Mouse (Mus musculus) midbrain, embryonic 12.5 days (tissue): ENCODE measurements around the gene Tmem200c. TPM values are rescaled to one million over a fixed set of nuclear protein-coding genes. Genes with fewer than 3 reads are reported as not detected.

Experiments used
- ATAC-seq: fragments of 200-750 bp; cut with Nextera tagmentation; 2 replicates; pipeline ENCODE4 v1.8.0; 2017; ENCODE audit warnings: low read depth, moderate TSS enrichment, moderate library complexity; ENCODE audit not compliant: low FRiP score
- H3K27ac ChIP-seq: fragments of 300-500 bp; sonication (generic); replicated peaks from 2 replicates; pipeline ENCODE4 v1.5.1; 2016; ENCODE audit warnings: mild to moderate bottlenecking
- H3K27me3 ChIP-seq: fragments of 300-500 bp; sonication (generic); 2 replicates; pipeline ENCODE4 v1.6.1; 2016; ENCODE audit warnings: mild to moderate bottlenecking
- H3K36me3 ChIP-seq: fragments of 300-500 bp; sonication (generic); 2 replicates; pipeline ENCODE4 v1.6.1; 2016
- H3K4me1 ChIP-seq: fragments of 300-500 bp; sonication (generic); 2 replicates; pipeline ENCODE4 v1.6.1; 2016
- H3K4me2 ChIP-seq: fragments of 300-500 bp; sonication (generic); replicated peaks from 2 replicates; pipeline ENCODE4 v1.6.1; 2016; ENCODE audit warnings: mild to moderate bottlenecking, moderate library complexity
- H3K4me3 ChIP-seq: fragments of 300-500 bp; sonication (generic); 2 replicates; pipeline ENCODE4 v1.5.1; 2016; ENCODE audit warnings: mild to moderate bottlenecking
- H3K9ac ChIP-seq: fragments of 300-500 bp; sonication (generic); replicated peaks from 2 replicates; pipeline ENCODE4 v1.6.1; 2016; ENCODE audit warnings: mild to moderate bottlenecking, moderate library complexity
- H3K9me3 ChIP-seq: fragments of 300-500 bp; sonication (generic); 2 replicates; pipeline ENCODE4 v1.6.1; 2016; ENCODE audit warnings: mild to moderate bottlenecking
- WGBS: fragments of 180-500 bp; shearing (Covaris S2); methylation state at CpG from one replicate; pipeline ENCODE4 v1.1.7; 2016; 5-methylcytosine and 5-hydroxymethylcytosine counted together
- polyA plus RNA-seq: library from polyadenylated mRNA; unstranded; fragments of >200 nt; fragmentation: Nextera tagmentation; extraction: Ambion mirVana; gene quantifications from 2 replicates; pipeline ENCODE4 v1.2.1, GENCODE M21; 2016

Tmem200c gene
- polyA plus RNA-seq, 1 experiment from 2014 or later = 4.1 TPM

- WGBS = 84% methylated on average over 7 of the region's 7 CpGs
- no peak overlapping the region for H3K4me2 ChIP-seq
- no peak overlapping the region for H3K4me3 ChIP-seq
- H3K4me1 ChIP-seq = no peaks in the 10 kb centered on the region
- H3K36me3 ChIP-seq = no peaks in the 10 kb centered on the region
- H3K27me3 ChIP-seq = no peaks in the 10 kb centered on the region
- no peak overlapping the region for H3K9ac ChIP-seq
- no peaks in the 10 kb centered on the region for H3K9me3 ChIP-seq
- ATAC-seq = no peak
- no peak overlapping the region for H3K27ac ChIP-seq
These were observed 25.9 kb downstream of the Tmem200c start for GRCm38 (mm10) chr17:68852171-68852966.

GRCm38 (mm10) chr17:68864175-68864574 lies 37.8 kb downstream of the Tmem200c start:
- 85% methylated on average over 3 of the region's 3 CpGs for WGBS
- ATAC-seq = no peak

DNA sequence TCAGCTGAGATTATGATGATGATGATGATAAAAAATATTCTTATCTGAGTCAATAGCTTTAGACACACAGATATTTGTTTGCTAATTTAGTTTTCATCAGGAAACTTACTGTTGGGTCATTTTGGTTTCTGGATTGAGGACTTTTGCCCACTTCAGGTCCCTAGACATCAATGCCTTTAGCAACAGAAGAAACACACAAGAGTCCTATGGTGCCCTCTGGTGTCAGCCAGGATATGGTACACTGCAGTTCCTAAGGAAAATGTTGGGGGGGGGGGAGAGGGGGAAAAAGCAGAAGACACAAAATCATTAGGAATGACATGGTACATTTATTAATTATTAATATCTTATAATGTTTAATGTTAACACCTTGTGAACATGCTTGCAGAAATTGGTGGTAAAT lies 42.0 kb downstream of the Tmem200c start:
- H3K36me3 ChIP-seq = no peaks in the 10 kb centered on the region
- no peak overlapping the region for H3K27ac ChIP-seq
- no peaks in the 10 kb centered on the region for H3K9me3 ChIP-seq
- no peak overlapping the region for H3K4me3 ChIP-seq
- H3K9ac ChIP-seq = no peak overlapping the region
- H3K4me2 ChIP-seq = no peak overlapping the region
- no peak for ATAC-seq
- H3K27me3 ChIP-seq = no peaks in the 10 kb centered on the region
- no peaks in the 10 kb centered on the region for H3K4me1 ChIP-seq

More at GRCm38 (mm10) chr17:68864175-68864574, 37.8 kb downstream of the Tmem200c start:
- no peaks in the 10 kb centered on the region for H3K27me3 ChIP-seq
- H3K4me1 ChIP-seq = no peaks in the 10 kb centered on the region
- no peaks in the 10 kb centered on the region for H3K9me3 ChIP-seq
- no peak overlapping the region for H3K9ac ChIP-seq
- no peak overlapping the region for H3K27ac ChIP-seq
- no peak overlapping the region for H3K4me2 ChIP-seq
- H3K36me3 ChIP-seq = no peaks in the 10 kb centered on the region
- H3K4me3 ChIP-seq = no peak overlapping the region

DNA sequence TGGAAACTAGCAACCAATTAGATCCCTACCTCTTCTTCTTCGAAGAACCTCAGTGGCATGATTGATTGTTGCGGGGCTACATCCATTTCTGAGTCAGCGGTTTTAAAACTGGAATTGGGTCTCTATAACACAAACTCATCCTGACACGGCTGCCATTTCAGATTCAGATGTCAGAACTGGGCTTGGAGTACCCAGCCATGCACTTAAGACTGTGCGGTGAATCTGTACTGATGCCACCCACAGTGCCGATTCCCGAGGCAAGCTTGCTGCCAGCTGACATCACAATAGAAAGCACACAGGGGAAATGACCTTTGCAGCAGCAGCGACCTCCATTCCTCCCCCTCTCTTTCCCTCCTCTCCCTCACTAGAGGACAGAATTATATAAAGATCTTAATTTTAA lies 47.6 kb downstream of the Tmem200c start:
- no peaks in the 10 kb centered on the region for H3K27me3 ChIP-seq
- no peak overlapping the region for H3K27ac ChIP-seq
- no peaks in the 10 kb centered on the region for H3K4me1 ChIP-seq
- no peaks in the 10 kb centered on the region for H3K36me3 ChIP-seq
- H3K4me3 ChIP-seq = no peak overlapping the region
- 46% methylated on average over 8 of the region's 8 CpGs for WGBS
- no peaks in the 10 kb centered on the region for H3K9me3 ChIP-seq
- H3K4me2 ChIP-seq = no peak overlapping the region
- H3K9ac ChIP-seq = no peak overlapping the region
- ATAC-seq = no peak

DNA sequence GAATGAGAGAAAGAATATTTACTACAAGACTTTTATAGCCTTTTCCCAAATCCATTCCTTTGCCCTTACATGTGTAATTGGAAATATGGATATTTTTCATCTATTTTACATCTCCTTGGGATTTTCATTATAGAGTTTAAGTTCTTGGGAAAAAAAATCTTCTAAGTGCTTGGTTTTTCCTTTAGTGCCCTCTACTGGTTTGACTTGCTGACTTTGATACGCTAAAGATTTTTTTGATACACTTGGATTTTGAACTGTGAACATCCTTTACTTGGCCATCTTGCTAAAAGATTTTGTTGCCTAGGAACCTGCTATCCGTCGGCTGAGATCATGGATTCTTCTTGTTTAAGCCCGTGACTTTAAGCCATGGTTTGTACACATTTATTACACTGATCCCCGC lies 48.8 kb downstream of the Tmem200c start:
- Histone ChIP-seq H3K27ac (no peak overlapping the region), H3K4me2 (no peak overlapping the region), H3K4me3 (no peak overlapping the region), H3K9ac (no peak overlapping the region), H3K4me1 (no peaks in the 10 kb centered on the region), H3K36me3 (no peaks in the 10 kb centered on the region), H3K9me3 (no peaks in the 10 kb centered on the region), H3K27me3 (no peaks in the 10 kb centered on the region)
- ATAC-seq = no peak
- 72% methylated on average over 5 of the region's 5 CpGs for WGBS

DNA sequence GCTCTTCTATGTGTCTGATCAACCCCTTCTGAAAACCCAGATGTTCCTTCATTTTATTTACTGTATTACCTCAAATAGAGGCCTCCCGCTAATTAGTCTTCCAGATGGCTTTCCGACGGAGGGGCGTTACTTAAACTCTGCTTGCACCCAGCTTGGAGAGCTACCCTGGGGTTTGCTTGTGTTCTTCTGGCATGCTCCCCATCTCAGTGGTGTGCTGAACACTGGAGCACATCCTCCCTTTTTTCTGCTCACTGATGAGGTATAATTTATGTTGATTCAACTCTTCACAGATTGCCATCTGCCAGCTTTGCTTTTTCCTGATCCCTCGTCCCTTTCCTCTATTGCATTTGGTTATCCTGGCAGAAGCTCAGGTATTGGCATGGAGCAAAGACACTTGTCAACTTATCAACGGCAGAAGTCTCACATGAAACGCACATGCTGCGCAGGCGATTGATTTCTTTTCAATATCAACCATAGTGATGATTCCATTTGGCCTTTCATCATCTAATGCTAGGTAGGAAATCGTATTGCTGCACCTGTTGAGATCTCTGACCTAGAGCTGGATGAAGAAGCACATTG lies 49.6 kb downstream of the Tmem200c start:
- no peak for ATAC-seq
- no peak overlapping the region for H3K27ac ChIP-seq
- WGBS = 89% methylated on average over 10 of the region's 10 CpGs
- H3K4me2 ChIP-seq = no peak overlapping the region
- H3K27me3 ChIP-seq = no peaks in the 10 kb centered on the region
- no peaks in the 10 kb centered on the region for H3K36me3 ChIP-seq
- no peak overlapping the region for H3K9ac ChIP-seq
- H3K9me3 ChIP-seq = no peaks in the 10 kb centered on the region
- no peaks in the 10 kb centered on the region for H3K4me1 ChIP-seq
- H3K4me3 ChIP-seq = no peak overlapping the region

DNA sequence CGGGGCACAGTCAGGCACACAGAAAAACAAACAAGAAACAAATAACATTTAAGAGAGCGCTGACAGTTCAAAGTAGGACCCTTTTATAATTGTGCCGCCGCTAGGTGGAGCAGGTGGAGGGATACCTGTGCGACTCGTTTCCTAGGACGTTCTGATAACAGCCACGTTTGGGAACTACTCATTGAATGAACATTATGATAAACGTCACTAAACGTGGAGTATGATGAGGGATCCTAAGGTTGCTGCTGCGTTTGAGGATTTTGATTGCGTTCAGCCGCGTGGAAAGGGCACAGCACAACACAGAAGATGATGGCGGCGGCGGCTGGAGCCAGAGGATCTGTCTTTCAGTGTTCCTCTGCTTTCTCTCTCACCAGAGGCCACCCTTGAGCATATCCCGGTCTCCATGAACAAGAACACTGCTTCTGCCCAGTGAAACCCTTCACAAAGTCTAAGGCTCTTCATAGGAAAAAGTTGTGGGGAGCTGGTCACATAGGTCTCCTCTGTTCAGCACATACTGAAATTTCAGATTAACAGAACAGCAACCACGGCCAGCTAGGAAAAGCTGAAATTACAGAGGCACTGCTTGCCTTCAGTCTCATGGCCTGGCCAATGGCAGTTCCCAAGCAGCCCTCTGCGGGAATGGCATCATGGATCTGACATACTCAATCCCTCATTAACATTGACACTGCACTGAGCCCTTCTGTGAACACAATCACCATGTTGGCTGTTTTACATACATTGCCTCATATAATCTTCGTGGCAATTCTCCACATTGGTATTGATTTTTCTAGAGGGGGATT lies 55.5 kb downstream of the Tmem200c start:
- H3K27me3 ChIP-seq = no peaks in the 10 kb centered on the region
- WGBS = 17% methylated on average over 21 of the region's 21 CpGs
- no peaks in the 10 kb centered on the region for H3K36me3 ChIP-seq
- no peak overlapping the region for H3K9ac ChIP-seq
- H3K4me2 ChIP-seq = peak overlapping the region; percentile 49
- H3K9me3 ChIP-seq = no peaks in the 10 kb centered on the region
- peak; percentile 82 for ATAC-seq
- peak overlapping the region; percentile 39 for H3K4me3 ChIP-seq
- 0 out of 2 replicates have a peak overlapping the region, but pooled peaks have one; percentile 16 for H3K27ac ChIP-seq
- H3K4me1 ChIP-seq = 0 out of 2 replicates have a peak, but pooled peaks cover 8% of the 10 kb centered on the region

GRCm38 (mm10) chr17:68883474-68884083 lies 57.2 kb downstream of the Tmem200c start:
- Histone ChIP-seq H3K36me3 (no peaks in the 10 kb centered on the region), H3K4me3 (no peak overlapping the region), H3K4me1 (0 out of 2 replicates have a peak, but pooled peaks cover 8% of the 10 kb centered on the region), H3K27ac (no peak overlapping the region), H3K9ac (no peak overlapping the region), H3K27me3 (no peaks in the 10 kb centered on the region), H3K9me3 (no peaks in the 10 kb centered on the region), H3K4me2 (no peak overlapping the region)
- ATAC-seq = no peak
- 86% methylated on average over 3 of the region's 3 CpGs for WGBS

- Histone ChIP-seq H3K9ac (no peak overlapping the region), H3K4me1 (no peaks in the 10 kb centered on the region), H3K9me3 (no peaks in the 10 kb centered on the region), H3K36me3 (no peaks in the 10 kb centered on the region), H3K4me3 (no peak overlapping the region), H3K27ac (no peak overlapping the region), H3K27me3 (no peaks in the 10 kb centered on the region), H3K4me2 (no peak overlapping the region)
- ATAC-seq = no peak
- 90% methylated on average over 3 of the region's 3 CpGs for WGBS
These were observed 64.2 kb downstream of the Tmem200c start for GRCm38 (mm10) chr17:68890672-68891071.
